Mouse (Mus musculus) regulatory T cell (primary cell): ENCODE data around the gene Gng12.
"Not testable (repeated sequence)": the region's sequence is repeated elsewhere in the genome, so short reads cannot be mapped to it uniquely, and the experiment has no call there.

Source experiments
- in situ Hi-C: fragments of 300-600 bp; cut with MboI, MseI; formaldehyde crosslinking; loops from one replicate; pipeline ENCODE4 v1.15.1; 2025; ENCODE audit warnings: high pct_unique_total_duplicates

The Gng12 gene

DNA sequence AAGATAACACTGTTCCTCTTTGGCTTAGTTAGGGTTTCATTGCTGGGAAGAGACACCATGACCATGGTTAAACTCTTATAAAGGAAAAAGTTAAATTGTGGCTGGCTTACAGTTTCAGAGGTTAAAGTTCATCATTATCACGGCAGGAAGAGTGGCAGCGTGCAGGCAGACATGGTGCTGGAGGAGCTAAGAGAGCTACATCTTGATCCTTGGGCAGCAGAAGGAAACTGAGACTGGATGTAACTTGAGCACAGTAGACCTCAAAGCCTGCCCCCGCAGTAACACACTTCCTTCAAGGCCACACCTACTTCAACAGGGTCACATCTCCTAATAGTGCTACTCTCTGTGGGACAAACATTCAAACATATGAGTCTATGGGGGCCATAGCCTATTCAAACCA is 93.3 kb downstream of the Gng12 start:
- in situ Hi-C loops, result no loop called here

DNA sequence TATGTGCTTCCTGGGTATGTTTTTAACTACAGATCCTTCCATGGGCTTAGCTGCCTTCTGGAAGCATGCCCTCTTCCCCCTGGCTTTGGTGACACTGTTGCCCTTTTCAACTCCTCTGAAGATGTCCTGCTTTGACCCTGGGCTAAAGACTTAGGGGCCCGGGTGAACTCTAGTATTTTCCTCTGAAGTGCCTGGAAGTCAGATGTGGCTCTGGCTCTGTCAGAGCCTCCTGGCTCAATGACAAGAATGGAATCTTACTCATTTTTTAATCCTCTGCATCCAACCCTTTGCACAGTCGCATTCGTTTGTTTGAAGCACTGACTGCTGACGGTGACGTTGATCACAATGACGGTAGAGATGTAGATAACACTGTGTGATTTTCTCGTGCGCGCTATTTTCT is 96.0 kb downstream of the Gng12 start:
- in situ Hi-C loops, result no loop called here

DNA sequence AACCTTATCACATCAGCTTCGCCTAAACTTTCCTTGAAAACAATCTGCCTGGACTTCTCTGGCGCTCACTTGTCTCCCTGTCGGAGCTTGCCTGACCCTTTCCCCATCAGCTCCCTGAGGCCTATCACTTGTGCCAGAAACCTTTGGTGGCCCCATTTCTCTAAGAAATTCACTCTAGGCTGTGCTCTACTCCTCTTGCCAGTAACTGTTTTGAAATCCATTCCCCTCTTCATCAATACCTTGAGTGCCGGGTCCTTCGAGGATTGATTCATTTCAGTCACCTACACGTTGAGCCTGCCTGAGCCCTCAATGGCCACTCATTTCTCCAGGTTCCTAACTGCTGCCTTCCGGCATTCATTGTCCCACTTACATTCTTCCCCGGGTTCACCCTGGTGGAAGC is 96.6 kb downstream of the Gng12 start:
- in situ Hi-C loops, result no loop called here

DNA sequence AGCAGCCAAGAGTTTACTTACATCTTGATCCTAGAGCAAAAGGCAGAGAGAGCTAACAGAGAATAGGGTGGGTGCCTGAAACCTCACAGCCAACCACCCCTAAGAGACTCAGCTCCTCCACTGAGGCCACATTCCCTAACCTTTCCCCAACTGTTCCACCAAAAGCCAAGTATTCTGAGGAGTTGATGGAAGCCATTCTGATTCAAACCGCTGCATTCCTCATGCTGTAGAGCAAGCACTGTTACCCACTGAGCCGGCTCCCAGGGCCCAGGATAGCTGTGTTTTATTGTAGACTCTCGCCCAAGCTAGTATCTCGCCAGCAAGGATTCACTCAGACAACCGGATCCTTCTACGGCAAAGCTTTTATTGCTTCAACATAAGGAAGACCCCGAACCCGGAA is 98.8 kb downstream of the Gng12 start:
- in situ Hi-C loops, result no loop called here

DNA sequence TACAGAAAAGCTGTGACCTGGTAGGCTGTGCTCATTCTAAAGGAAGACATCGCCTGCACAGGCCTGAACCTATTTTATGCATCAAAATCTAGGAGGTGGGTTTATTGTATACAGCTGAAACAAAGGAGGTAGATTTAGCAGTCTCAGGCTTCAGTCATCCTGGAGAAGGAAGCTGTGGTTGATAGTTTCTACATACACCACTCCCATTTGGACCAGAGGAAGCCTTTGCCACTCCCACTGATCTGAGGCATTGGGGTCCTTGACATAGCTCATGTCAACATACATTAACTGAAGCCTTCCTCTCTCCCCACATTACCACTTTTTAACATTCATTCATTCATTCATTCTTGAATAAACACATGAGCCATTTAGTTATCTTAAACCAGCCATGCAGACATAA is 99.6 kb downstream of the Gng12 start:
- in situ Hi-C loops, result no loop called here

DNA sequence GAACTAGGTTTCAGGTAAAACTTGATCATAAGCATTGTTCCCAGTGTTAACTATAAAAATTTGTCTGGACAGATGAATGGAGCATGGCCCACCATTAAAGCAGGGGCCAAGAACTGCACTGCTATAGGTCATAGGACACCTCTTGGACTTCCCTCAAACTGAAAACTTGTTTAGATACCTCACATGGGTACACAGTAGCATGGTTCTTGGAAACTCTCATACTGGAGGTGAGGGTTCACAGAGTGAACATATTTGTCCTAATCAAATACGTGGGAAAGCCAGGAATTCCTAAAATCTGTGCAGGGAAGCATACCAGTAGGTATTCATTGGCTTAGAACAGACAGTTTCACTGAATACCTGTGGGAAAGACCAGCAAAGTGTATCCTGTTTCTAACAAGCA is 100.1 kb downstream of the Gng12 start:
- in situ Hi-C loops, result no loop called here

DNA sequence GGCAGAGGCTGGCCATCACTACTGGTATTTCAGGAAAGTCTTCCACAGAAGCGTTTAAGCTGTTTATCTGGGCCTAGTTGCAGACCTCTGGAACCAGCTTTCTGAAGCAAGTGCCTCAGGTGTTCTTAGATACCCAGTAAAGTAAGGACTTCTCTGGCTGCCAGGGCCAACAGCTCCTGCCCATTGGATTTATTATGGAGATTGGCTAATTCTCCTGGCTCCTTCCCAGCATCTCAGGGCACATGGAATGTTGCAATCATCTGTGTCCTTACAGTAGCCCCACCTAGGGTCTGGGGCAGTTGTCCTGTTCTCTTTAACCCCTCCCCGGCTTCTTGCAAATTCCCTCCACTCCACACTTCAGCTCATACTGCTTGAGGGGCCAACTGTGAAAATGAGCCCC is 102.4 kb downstream of the Gng12 start:
- in situ Hi-C loops, result no loop called here

DNA sequence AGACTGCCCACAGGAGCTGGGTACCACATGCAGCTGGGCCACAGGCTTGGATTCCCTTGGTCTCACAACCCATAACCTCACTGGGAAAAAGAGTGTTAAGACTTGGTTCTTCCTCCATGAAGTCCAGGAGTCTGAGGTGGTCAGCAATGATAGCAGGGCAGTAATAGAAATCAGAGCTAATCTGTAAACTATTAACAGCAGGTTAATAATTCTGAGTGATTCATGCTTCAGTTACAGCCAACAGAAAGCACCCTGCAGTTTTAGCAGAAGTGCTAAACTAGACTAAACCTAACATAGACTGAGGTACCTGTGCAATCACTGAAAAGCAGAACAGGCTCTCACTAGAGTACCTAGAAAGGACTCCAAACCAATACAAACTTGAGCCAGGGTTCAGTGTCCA is 103.6 kb downstream of the Gng12 start:
- in situ Hi-C loops, result no loop called here

DNA sequence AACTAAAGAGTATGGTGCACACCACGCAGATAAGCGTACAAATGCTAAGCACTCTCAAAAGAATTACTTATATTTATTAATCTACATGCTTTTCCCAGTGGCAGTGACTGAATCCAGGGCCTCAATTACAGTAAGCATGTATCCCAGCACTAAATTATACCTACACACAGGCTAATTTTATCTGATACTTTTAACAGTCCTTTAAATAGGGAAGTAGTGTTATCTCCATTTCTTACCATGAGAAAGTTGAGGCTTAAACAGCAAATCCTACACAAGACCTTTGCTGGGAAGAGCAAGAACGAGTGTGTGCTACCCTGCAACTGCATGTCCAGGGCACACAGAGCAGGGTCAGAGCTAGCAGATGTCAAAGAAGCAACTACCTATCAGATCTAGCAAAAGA is 113.7 kb downstream of the Gng12 start:
- in situ Hi-C loops, result no loop called here

DNA sequence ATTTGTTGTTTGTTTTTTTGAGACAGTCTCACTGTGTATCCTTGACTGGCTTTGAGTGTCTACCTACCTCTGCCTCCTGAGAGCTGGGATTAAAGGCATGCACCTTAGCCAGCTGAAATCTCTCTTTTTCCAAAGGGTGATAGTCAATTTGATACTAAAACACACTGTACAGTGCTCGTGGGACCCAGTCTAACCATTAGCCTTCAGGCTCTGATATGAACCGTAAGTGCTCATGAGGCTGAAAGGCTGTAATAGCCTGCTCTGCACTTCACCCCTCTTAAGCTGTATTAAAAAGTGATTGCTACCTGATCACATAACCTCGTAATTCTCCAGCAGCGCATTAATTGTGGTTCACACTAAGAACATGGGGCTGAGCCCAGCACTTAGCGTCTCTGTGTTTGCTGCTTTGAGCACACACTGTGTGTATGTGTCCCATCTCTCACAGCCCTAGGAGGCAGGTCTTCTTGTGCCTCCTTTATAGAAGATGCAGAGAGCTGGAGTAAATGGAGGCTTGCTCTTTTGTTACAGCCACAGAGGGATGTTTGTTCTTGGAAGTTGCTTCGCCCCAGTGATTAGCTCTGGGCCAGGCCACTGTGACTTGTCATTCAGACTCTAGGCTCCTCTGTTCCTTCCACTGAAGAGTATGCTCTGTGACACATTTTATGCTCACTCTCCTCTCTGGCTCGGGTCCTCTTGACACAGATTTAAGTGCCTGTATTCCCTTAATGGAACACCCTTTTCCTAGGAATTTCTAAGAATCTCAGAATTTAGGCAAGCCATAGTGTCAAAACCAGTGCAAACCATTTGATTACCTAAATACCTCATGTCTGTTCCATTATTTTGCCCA is 114.4 kb downstream of the Gng12 start:
- in situ Hi-C loops, result no loop called here

DNA sequence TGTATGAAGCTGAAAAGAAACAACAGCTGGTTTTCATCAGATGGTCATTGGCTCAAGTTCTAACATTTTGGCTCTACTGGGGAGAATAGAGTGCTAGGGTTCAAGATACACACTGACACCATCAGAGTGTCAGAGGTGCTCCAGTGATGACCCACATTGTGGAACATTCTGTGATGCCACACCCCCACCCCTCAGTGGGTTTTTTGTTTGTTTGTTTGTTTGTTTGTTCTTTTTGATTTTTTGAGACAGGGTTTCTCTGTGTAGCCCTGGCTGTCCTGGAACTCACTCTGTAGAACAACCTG is 115.0 kb downstream of the Gng12 start:
- in situ Hi-C loops, result no loop called here

DNA sequence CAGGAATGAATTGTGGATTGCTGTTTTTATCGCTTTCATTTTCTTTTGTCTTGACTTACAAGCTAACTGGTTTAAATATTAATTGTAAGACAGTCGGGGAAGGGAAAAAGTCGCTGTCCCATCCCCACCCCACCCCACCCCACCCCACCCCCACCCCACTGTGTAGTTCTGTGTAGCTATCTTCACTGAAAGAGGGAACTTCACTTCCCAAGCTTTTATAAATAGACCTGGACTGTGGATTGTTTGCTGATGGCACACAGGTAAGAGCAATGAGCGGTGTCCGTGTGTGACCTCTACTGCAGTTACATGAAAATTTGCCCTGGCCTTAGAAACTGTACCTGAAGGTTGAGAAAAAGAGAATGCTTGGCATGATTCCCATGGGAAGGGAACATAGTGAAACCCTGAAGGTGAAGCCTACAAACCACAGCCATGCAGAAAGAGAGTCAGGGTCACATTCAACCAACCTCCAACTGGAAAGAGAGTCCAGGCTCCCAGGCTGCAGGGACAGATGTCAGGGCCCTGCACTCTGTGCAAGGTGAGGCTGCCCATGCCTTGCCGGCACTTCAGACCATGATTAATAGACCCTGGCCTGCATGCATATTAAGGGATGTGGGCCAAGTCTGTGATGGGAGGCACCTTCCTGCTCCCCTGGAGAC is 117.2 kb downstream of the Gng12 start:
- in situ Hi-C loops, result no loop called here

DNA sequence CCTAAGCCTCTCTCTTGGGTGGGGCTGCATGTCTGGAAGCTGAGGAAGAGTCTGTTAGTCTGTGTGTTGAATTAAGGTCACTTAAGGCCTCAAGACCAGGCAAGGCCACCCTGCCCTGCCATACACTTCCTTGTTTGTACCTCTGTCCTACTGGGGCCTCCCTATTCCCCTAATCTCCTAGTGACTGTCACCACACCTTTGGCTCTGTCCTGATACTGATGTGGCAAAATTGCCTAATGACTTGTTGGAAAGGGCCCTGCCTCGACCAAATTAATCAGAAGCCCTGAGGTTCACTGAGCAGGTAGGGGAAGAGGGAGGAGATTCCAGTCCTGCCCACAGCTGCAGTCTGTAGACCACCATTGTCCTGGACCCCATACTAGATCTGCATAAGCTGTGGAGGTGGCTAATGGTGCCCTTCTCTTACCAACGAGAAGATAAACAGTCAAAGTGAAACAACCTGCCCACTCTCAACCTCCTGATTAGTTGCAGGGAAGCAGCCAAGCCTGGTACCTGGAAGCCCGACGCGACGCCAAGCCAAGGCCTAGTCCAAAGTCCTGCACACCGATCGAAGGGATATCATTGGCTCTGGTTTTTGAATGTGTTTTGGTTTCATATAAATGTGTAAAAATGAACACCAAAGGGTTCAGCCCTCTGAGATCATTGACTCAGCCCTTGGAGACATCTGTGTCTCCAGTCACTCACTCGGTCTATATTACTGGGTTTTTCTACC is 117.9 kb downstream of the Gng12 start:
- in situ Hi-C loops, result no loop called here

DNA sequence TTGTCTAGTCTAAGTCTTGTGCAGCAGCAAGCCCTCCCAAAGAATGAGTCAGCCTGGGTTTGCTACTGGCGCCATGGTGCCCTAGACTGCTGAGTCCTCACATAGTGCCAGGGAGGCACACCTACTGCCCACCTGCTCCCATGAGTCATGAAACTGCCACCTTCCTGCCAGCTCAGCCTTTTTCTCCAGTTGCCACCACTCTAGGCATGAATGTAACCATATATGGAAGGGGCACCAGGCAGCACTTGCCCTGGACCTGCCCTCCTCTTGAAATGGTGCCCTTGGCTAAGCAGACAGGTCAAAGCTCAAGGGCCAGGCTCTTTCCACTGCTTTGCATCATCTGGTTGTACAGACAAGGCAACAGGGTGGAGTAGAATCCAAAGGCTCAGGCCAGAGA is 118.5 kb downstream of the Gng12 start:
- in situ Hi-C loops, result no loop called here

DNA sequence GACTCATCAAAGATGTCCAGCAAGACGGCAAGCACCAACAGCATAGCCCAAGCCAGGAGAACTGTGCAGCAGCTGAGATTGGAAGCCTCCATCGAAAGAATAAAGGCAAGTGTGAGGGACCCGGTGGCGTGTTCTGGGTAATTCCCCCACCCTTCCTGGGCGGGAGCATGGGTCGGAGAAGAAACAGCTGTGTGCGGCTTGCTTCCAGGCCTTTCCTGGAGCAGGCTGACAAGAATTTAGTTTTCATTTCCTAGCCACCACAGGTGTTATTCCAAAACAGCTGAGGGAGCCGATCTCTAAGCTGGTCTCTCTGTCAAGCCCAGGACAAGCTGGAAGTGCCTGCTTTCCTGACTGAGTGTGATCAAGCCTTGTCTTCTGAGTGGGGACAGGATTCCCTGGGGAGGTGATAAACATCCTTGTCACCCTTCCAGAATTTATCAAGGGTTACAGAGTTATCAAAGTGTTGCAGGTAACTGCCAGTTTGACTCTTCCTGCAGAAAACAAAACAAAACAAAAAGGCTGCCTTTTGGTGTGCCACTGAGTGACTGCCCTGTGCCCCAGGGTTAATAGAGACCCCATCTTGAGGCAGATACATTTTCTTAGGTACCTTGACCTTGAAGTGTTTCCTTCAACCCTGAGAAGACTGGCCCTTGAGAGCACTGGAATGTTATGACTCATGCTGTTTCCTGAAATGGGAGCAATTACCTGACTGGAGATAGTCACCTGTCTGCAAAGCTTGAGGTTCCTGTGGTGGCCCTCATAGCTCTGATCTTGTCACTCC is 119.7 kb downstream of the Gng12 start:
- in situ Hi-C loops, result no loop called here

DNA sequence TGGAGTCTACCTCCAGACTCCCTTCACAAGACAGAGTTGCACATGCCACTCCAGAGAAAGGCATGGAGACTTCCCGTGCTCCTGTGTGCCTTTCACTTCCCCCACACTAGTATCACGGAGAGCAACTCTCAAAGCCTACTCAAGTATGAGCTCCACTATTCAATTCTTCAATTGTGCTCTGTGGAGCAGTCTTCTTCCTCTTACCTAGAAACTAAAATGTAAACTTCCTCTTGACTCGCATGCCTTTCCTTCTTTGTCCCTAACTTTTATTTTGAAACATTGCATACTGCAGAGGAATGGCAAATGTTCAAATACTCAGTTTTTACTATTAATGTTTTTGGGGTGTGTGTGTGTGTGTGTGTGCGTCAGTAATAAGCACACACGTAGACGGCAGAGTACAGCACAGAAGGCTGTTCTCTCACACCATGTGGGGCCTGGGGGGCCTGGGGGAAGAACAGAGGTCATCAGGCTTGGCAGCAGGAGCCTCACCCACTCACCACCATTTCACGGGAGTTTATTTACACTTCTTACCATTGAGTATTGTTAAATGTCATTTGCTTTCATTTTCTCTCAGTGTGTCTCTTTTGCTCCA is 120.4 kb downstream of the Gng12 start:
- in situ Hi-C loops, result no loop called here

DNA sequence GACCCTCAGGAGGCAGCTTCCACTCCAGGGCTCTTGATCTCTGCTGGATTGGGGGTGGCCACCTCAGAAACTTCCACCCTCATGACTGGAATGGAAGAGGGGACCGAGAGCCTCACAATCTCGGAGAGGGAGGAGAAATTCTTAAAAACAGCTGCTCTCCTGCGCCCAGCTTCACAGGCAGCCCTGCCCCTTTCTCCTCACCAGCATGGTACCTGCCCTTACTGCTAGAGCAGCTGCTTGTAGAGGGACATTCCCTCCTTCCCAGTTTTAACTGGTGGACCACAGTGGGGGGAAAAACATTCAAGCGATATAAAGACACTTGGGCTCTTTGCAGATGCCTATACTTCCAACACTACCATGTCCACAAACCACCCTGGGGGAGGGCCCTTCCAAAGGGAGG is 122.2 kb downstream of the Gng12 start:
- in situ Hi-C loops, result no loop called here

DNA sequence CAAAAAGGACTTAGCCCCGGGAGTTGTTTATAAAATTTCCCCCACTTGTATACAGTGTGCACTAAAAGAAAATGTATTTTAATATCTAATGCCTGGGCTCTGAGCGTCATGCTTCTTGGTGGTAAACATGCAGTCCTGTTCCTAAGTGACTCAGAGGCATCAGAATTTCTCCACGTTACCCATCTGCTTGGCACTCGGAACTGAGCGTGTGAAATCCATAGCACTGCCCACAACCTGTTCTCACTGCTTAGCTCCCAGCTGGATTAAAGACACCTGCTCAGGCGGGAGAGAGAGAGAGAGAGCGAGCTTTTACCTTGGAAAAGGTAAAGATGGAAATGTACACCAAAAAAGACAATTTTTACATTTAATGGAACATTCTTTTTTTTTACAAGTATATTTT is 122.8 kb downstream of the Gng12 start:
- in situ Hi-C loops, result not testable (repeated sequence)

DNA sequence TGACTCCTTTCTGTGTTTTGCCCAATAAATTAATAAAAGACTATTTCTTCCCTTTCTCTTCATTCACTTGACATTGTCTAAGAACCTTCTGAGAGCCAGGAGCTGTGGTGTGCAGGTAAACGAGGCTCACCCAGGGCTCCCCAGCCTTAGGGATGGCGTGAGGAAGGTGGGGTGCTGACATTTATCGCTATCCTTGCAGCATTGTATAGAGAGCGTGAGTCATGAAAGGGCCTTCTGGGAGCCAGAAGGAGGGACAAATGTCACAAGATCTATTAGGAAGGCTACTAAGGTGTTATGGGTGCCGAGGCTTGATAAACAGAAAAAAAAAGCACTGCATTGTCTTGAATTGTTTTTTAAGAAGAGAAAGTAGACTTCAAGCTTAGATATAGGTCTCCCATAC is 125.1 kb downstream of the Gng12 start:
- in situ Hi-C loops, result loop anchor here (5.0 kb wide), 1 partner anchor 59 kb away; no protein-coding TSS in a partner anchor

DNA sequence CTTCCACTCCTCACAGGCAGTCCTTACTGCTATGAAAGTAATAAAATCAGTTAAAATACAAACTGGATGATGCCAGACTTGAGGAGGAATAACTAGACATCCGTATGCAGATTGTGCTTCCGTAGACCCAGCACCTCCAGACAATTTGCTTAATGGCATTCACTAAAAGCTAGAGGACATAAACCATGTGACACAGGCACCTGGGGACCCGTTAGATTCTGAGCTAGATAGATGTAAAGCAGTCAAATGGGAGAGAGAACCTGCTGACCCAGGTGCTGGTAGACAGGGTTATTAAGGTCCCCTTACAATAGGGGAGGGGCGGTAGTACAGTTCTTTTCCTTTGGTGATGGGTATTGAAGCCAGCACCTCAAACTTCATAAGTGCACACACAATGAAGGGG is 127.5 kb downstream of the Gng12 start:
- in situ Hi-C loops, result loop anchor here (5.0 kb wide), 1 partner anchor 61 kb away; no protein-coding TSS in a partner anchor

DNA sequence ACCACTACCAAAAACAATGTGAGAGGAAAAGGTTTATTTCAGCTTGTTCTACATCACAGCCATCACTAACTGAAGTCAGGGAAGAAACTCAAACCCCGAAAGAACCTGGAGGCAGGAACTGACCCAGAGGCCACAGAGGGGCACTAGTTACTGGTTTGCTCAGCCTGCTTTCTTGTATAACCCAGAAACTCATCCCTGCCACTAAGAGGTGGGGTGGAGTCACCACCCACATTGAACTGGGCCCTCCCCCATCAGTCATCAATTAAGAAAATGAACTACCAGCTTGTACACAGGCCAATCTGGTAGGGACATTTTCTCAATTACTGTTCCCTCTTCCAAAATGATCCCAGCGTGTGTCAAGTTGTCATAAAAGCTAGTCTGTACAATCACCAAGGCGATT is 130.5 kb downstream of the Gng12 start:
- in situ Hi-C loops, result loop anchor here (5.0 kb wide), 1 partner anchor 101 kb away; no protein-coding TSS in a partner anchor
